Mouse (Mus musculus): ENCODE data around the gene D630023F18Rik. TPM values are rescaled to one million over a fixed set of nuclear protein-coding genes. Genes with fewer than 3 reads are reported as not detected.

The D630023F18Rik gene
- polyA plus RNA-seq, 1 experiment from 2014 or later: 2.4 TPM

- no peak overlapping the region for H3K4me2 ChIP-seq
- H3K9ac ChIP-seq (replicated peaks): no peak overlapping the region
- no peaks in the 10 kb centered on the region for H3K36me3 ChIP-seq
- no peaks in the 10 kb centered on the region for H3K9me3 ChIP-seq (replicated peaks)
- H3K4me1 ChIP-seq: no peaks in the 10 kb centered on the region
- no peak overlapping the region for H3K27ac ChIP-seq (replicated peaks)
- H3K27me3 ChIP-seq (replicated peaks): no peaks in the 10 kb centered on the region
- ATAC-seq (ENCODE audit: low FRiP score): no peak
- WGBS: 84% methylated on average over 6 of the region's 6 CpGs
- H3K4me3 ChIP-seq (replicated peaks): no peak overlapping the region
Measured at GRCm38 (mm10) chr1:65137560-65137959, 14.5 kb upstream of the D630023F18Rik start.

GRCm38 (mm10) chr1:65132833-65133232, 9.8 kb upstream of the D630023F18Rik start:
- Histone ChIP-seq H3K4me3 (replicated peaks) (no peak overlapping the region), H3K9me3 (replicated peaks) (no peaks in the 10 kb centered on the region), H3K4me1 (no peaks in the 10 kb centered on the region), H3K9ac (replicated peaks) (no peak overlapping the region), H3K27me3 (replicated peaks) (no peaks in the 10 kb centered on the region), H3K4me2 (no peak overlapping the region), H3K27ac (replicated peaks) (no peak overlapping the region), H3K36me3 (no peaks in the 10 kb centered on the region)
- no peak for ATAC-seq (ENCODE audit: low FRiP score)
- 89% methylated on average over 1 of the region's 1 CpGs for WGBS

GRCm38 (mm10) chr1:65131671-65132070, 8.7 kb upstream of the D630023F18Rik start:
- Histone ChIP-seq H3K4me1 (no peaks in the 10 kb centered on the region), H3K9me3 (replicated peaks) (no peaks in the 10 kb centered on the region), H3K4me2 (no peak overlapping the region), H3K27ac (replicated peaks) (no peak overlapping the region), H3K36me3 (no peaks in the 10 kb centered on the region), H3K9ac (replicated peaks) (no peak overlapping the region), H3K27me3 (replicated peaks) (no peaks in the 10 kb centered on the region), H3K4me3 (replicated peaks) (no peak overlapping the region)
- 93% methylated on average over 1 of the region's 1 CpGs for WGBS
- no peak for ATAC-seq (ENCODE audit: low FRiP score)

GRCm38 (mm10) chr1:65130226-65130625, 7.2 kb upstream of the D630023F18Rik start:
- Histone ChIP-seq H3K27me3 (replicated peaks) (no peaks in the 10 kb centered on the region), H3K36me3 (no peaks in the 10 kb centered on the region), H3K4me1 (no peaks in the 10 kb centered on the region), H3K9ac (replicated peaks) (no peak overlapping the region), H3K4me3 (replicated peaks) (no peak overlapping the region), H3K4me2 (no peak overlapping the region), H3K27ac (replicated peaks) (no peak overlapping the region), H3K9me3 (replicated peaks) (no peaks in the 10 kb centered on the region)
- ATAC-seq (ENCODE audit: low FRiP score): no peak
- WGBS: 81% methylated on average over 3 of the region's 3 CpGs

GRCm38 (mm10) chr1:65129634-65130180, 6.7 kb upstream of the D630023F18Rik start:
- no peak overlapping the region for H3K27ac ChIP-seq (replicated peaks)
- no peaks in the 10 kb centered on the region for H3K4me1 ChIP-seq
- ATAC-seq (ENCODE audit: low FRiP score): no peak
- no peaks in the 10 kb centered on the region for H3K36me3 ChIP-seq
- H3K9me3 ChIP-seq (replicated peaks): no peaks in the 10 kb centered on the region
- no peak overlapping the region for H3K9ac ChIP-seq (replicated peaks)
- 83% methylated on average over 3 of the region's 3 CpGs for WGBS
- no peak overlapping the region for H3K4me3 ChIP-seq (replicated peaks)
- no peak overlapping the region for H3K4me2 ChIP-seq
- no peaks in the 10 kb centered on the region for H3K27me3 ChIP-seq (replicated peaks)

GRCm38 (mm10) chr1:65119438-65119837, 3.6 kb downstream of the D630023F18Rik start, which contains the start of gene Gm28845:
Gene Gm28845, minus strand, starts transcription at chr1:65119558.
- ATAC-seq (ENCODE audit: low FRiP score): no peak
- H3K4me2 ChIP-seq: no peak within 1 kb of the TSS
- no peaks in the 10 kb centered on the region for H3K36me3 ChIP-seq
- no peaks in the 10 kb centered on the region for H3K9me3 ChIP-seq (replicated peaks)
- WGBS: 76% methylated on average over 1 of the region's 1 CpGs
- no peak within 1 kb of the TSS for H3K9ac ChIP-seq (replicated peaks)
- H3K4me1 ChIP-seq: 0 out of 2 replicates have a peak, but pooled peaks cover 2% of the 10 kb centered on the region
- H3K4me3 ChIP-seq (replicated peaks): no peak within 1 kb of the TSS
- no peaks in the 10 kb centered on the region for H3K27me3 ChIP-seq (replicated peaks)
- H3K27ac ChIP-seq (replicated peaks): no peak within 1 kb of the TSS

GRCm38 (mm10) chr1:65118150-65118913, 4.7 kb downstream of the D630023F18Rik start:
- WGBS: 86% methylated on average over 8 of the region's 8 CpGs
- Histone ChIP-seq H3K9me3 (replicated peaks) (no peaks in the 10 kb centered on the region), H3K27me3 (replicated peaks) (no peaks in the 10 kb centered on the region), H3K27ac (replicated peaks) (no peak overlapping the region), H3K4me3 (replicated peaks) (no peak overlapping the region), H3K4me1 (0 out of 2 replicates have a peak, but pooled peaks cover 2% of the 10 kb centered on the region), H3K9ac (replicated peaks) (no peak overlapping the region), H3K36me3 (no peaks in the 10 kb centered on the region), H3K4me2 (no peak overlapping the region)
- no peak for ATAC-seq (ENCODE audit: low FRiP score)

GRCm38 (mm10) chr1:65113536-65114172, 9.4 kb downstream of the D630023F18Rik start:
- ATAC-seq (ENCODE audit: low FRiP score): no peak
- 85% methylated on average over 5 of the region's 5 CpGs for WGBS
- no peaks in the 10 kb centered on the region for H3K27me3 ChIP-seq (replicated peaks)

GRCm38 (mm10) chr1:65112807-65113196, 10.2 kb downstream of the D630023F18Rik start:
- Histone ChIP-seq H3K4me1 (peaks cover 8% of the 10 kb centered on the region), H3K9me3 (replicated peaks) (no peaks in the 10 kb centered on the region), H3K27me3 (replicated peaks) (no peaks in the 10 kb centered on the region), H3K27ac (replicated peaks) (no peak overlapping the region), H3K4me3 (replicated peaks) (no peak overlapping the region), H3K4me2 (peak overlapping the region; percentile 41), H3K9ac (replicated peaks) (no peak overlapping the region), H3K36me3 (no peaks in the 10 kb centered on the region)
- 54% methylated on average over 14 of the region's 14 CpGs for WGBS
- ATAC-seq (ENCODE audit: low FRiP score): no peak; the same call in 1 of the 2 replicates

More at GRCm38 (mm10) chr1:65113536-65114172, 9.4 kb downstream of the D630023F18Rik start:
- Histone ChIP-seq H3K9me3 (replicated peaks) (no peaks in the 10 kb centered on the region), H3K4me2 (no peak overlapping the region), H3K4me3 (replicated peaks) (no peak overlapping the region), H3K4me1 (peaks cover 8% of the 10 kb centered on the region), H3K27ac (replicated peaks) (no peak overlapping the region), H3K9ac (replicated peaks) (no peak overlapping the region), H3K36me3 (no peaks in the 10 kb centered on the region)

- Histone ChIP-seq H3K9me3 (replicated peaks) (no peaks in the 10 kb centered on the region), H3K4me3 (replicated peaks) (no peak overlapping the region), H3K36me3 (no peaks in the 10 kb centered on the region), H3K4me2 (peak overlapping the region; percentile 41), H3K9ac (replicated peaks) (no peak overlapping the region), H3K27ac (replicated peaks) (no peak overlapping the region), H3K27me3 (replicated peaks) (no peaks in the 10 kb centered on the region), H3K4me1 (peaks cover 8% of the 10 kb centered on the region)
- ATAC-seq (ENCODE audit: low FRiP score): peak; percentile 68; the same call in 1 of the 2 replicates
- 12% methylated on average over 8 of the region's 8 CpGs for WGBS
Measured at GRCm38 (mm10) chr1:65112031-65112806, 10.8 kb downstream of the D630023F18Rik start.

- Histone ChIP-seq H3K27me3 (replicated peaks) (no peaks in the 10 kb centered on the region), H3K4me1 (peaks cover 8% of the 10 kb centered on the region), H3K4me2 (no peak overlapping the region), H3K9me3 (replicated peaks) (no peaks in the 10 kb centered on the region), H3K36me3 (no peaks in the 10 kb centered on the region), H3K9ac (replicated peaks) (no peak overlapping the region), H3K27ac (replicated peaks) (no peak overlapping the region), H3K4me3 (replicated peaks) (no peak overlapping the region)
- no peak for ATAC-seq (ENCODE audit: low FRiP score)
- WGBS: 80% methylated on average over 25 of the region's 25 CpGs
Measured at GRCm38 (mm10) chr1:65109756-65110435, 13.1 kb downstream of the D630023F18Rik start.

Data from neural tube, embryonic 15.5 days (tissue).